Mouse (Mus musculus): Measurements from ENCODE around the gene 4933417A18Rik. TPM values are rescaled to one million over a fixed set of nuclear protein-coding genes. Genes with fewer than 3 reads are reported as not detected.

The 4933417A18Rik gene
- polyA plus RNA-seq, 1 experiment from 2014 or later = not detected

- H3K9ac ChIP-seq (replicated peaks; ENCODE audit: low read length) = no peak overlapping the region
- DNase-seq (no peak), ATAC-seq (ENCODE audit: low FRiP score, low TSS enrichment) (no peak)
- peaks cover 32% of the 10 kb centered on the region for H3K36me3 ChIP-seq (ENCODE audit: control insufficient read depth, insufficient read depth, low read length)
- H3K4me1 ChIP-seq (ENCODE audit: control insufficient read depth, insufficient read depth, low read length) = peaks cover 11% of the 10 kb centered on the region; the same call in 1 of the 2 replicates
- 75% methylated on average over 4 of the region's 4 CpGs for WGBS
- H3K4me3 ChIP-seq (replicated peaks; ENCODE audit: low read depth, low read length) = no peak overlapping the region
- H3K9me3 ChIP-seq (ENCODE audit: control insufficient read depth, low read length) = no peaks in the 10 kb centered on the region
- H3K4me2 ChIP-seq (ENCODE audit: low read length) = 0 out of 2 replicates have a peak overlapping the region, but pooled peaks have one; percentile 9
- no peak overlapping the region for H3K27ac ChIP-seq (replicated peaks; ENCODE audit: low read depth, low read length)
- no peaks in the 10 kb centered on the region for H3K27me3 ChIP-seq (ENCODE audit: control insufficient read depth, insufficient read depth, low read length)
Observed at GRCm38 (mm10) chr13:34991581-34992273, 67.5 kb downstream of the 4933417A18Rik start.

- Histone ChIP-seq H3K27ac (replicated peaks; ENCODE audit: low read depth, low read length) (peak overlapping the region; percentile 76; the same call in 1 of the 2 replicates), H3K9me3 (ENCODE audit: control insufficient read depth, low read length) (no peaks in the 10 kb centered on the region), H3K36me3 (ENCODE audit: control insufficient read depth, insufficient read depth, low read length) (peaks cover 19% of the 10 kb centered on the region), H3K4me3 (replicated peaks; ENCODE audit: low read depth, low read length) (peak overlapping the region; percentile 56), H3K9ac (replicated peaks; ENCODE audit: low read length) (0 out of 2 replicates have a peak overlapping the region, but pooled peaks have one; percentile 5), H3K27me3 (ENCODE audit: control insufficient read depth, insufficient read depth, low read length) (no peaks in the 10 kb centered on the region), H3K4me1 (ENCODE audit: control insufficient read depth, insufficient read depth, low read length) (peaks cover 11% of the 10 kb centered on the region; the same call in 1 of the 2 replicates), H3K4me2 (ENCODE audit: low read length) (peak overlapping the region; percentile 73)
- ATAC-seq (ENCODE audit: low FRiP score, low TSS enrichment) (no peak), DNase-seq (peak; percentile 12)
- WGBS = 78% methylated on average over 4 of the region's 4 CpGs
Observed at GRCm38 (mm10) chr13:34993085-34993484, 68.9 kb downstream of the 4933417A18Rik start.

GRCm38 (mm10) chr13:34993595-34993982 is 69.4 kb downstream of the 4933417A18Rik start:
- DNase-seq = no peak

GRCm38 (mm10) chr13:34993983-34994811 is 70.0 kb downstream of the 4933417A18Rik start:
- Histone ChIP-seq H3K4me1 (ENCODE audit: control insufficient read depth, insufficient read depth, low read length) (peaks cover 11% of the 10 kb centered on the region; the same call in 1 of the 2 replicates), H3K36me3 (ENCODE audit: control insufficient read depth, insufficient read depth, low read length) (peaks cover 9% of the 10 kb centered on the region), H3K9ac (replicated peaks; ENCODE audit: low read length) (peak overlapping the region; percentile 69), H3K9me3 (ENCODE audit: control insufficient read depth, low read length) (no peaks in the 10 kb centered on the region), H3K27ac (replicated peaks; ENCODE audit: low read depth, low read length) (peak overlapping the region; percentile 76), H3K27me3 (ENCODE audit: control insufficient read depth, insufficient read depth, low read length) (no peaks in the 10 kb centered on the region), H3K4me2 (ENCODE audit: low read length) (peak overlapping the region; percentile 73), H3K4me3 (replicated peaks; ENCODE audit: low read depth, low read length) (peak overlapping the region; percentile 56)
- ATAC-seq (ENCODE audit: low FRiP score, low TSS enrichment) (peak; percentile 97), DNase-seq (peak; percentile 93)
- WGBS = 1% methylated on average over 33 of the region's 33 CpGs

More at GRCm38 (mm10) chr13:34993595-34993982, 69.4 kb downstream of the 4933417A18Rik start:
- Histone ChIP-seq H3K4me3 (replicated peaks; ENCODE audit: low read depth, low read length) (peak overlapping the region; percentile 56), H3K4me2 (ENCODE audit: low read length) (peak overlapping the region; percentile 73), H3K36me3 (ENCODE audit: control insufficient read depth, insufficient read depth, low read length) (peaks cover 14% of the 10 kb centered on the region), H3K9ac (replicated peaks; ENCODE audit: low read length) (peak overlapping the region; percentile 69), H3K4me1 (ENCODE audit: control insufficient read depth, insufficient read depth, low read length) (peaks cover 11% of the 10 kb centered on the region; the same call in 1 of the 2 replicates), H3K9me3 (ENCODE audit: control insufficient read depth, low read length) (no peaks in the 10 kb centered on the region), H3K27me3 (ENCODE audit: control insufficient read depth, insufficient read depth, low read length) (no peaks in the 10 kb centered on the region), H3K27ac (replicated peaks; ENCODE audit: low read depth, low read length) (peak overlapping the region; percentile 76)
- 1% methylated on average over 22 of the region's 22 CpGs for WGBS
- peak; percentile 44 for ATAC-seq (ENCODE audit: low FRiP score, low TSS enrichment)

- WGBS = 78% methylated on average over 2 of the region's 2 CpGs
- DNase-seq (peak; percentile 13), ATAC-seq (ENCODE audit: low FRiP score, low TSS enrichment) (no peak)
- no peak overlapping the region for H3K9ac ChIP-seq (replicated peaks; ENCODE audit: low read length)
- no peaks in the 10 kb centered on the region for H3K36me3 ChIP-seq (ENCODE audit: control insufficient read depth, insufficient read depth, low read length)
- H3K4me3 ChIP-seq (replicated peaks; ENCODE audit: low read depth, low read length) = no peak overlapping the region
- no peaks in the 10 kb centered on the region for H3K27me3 ChIP-seq (ENCODE audit: control insufficient read depth, insufficient read depth, low read length)
- H3K4me2 ChIP-seq (ENCODE audit: low read length) = no peak overlapping the region
- no peaks in the 10 kb centered on the region for H3K9me3 ChIP-seq (ENCODE audit: control insufficient read depth, low read length)
- peaks cover 11% of the 10 kb centered on the region; the same call in 1 of the 2 replicates for H3K4me1 ChIP-seq (ENCODE audit: control insufficient read depth, insufficient read depth, low read length)
- no peak overlapping the region for H3K27ac ChIP-seq (replicated peaks; ENCODE audit: low read depth, low read length)
Observed at GRCm38 (mm10) chr13:34995925-34996324, 71.7 kb downstream of the 4933417A18Rik start.

Other genes starting within 250 kb of the 4933417A18Rik start
- not detected in 2 replicates for gene Fam50b, start 189.6 kb upstream of the 4933417A18Rik start, polyA plus RNA-seq (2014; fragmentation: Nextera tagmentation; extraction: Ambion mirVana)
- gene Prpf4b, start 49.1 kb upstream of the 4933417A18Rik start, polyA plus RNA-seq (2014; fragmentation: Nextera tagmentation; extraction: Ambion mirVana) = 74.1 and 83.8 TPM in 2 replicates
- 0.74 and 0.83 TPM in 2 replicates for gene Fam217a, start 99 bp upstream of the 4933417A18Rik start, polyA plus RNA-seq (2014; fragmentation: Nextera tagmentation; extraction: Ambion mirVana)
- gene Eci3, start 39.4 kb downstream of the 4933417A18Rik start, polyA plus RNA-seq (2014; fragmentation: Nextera tagmentation; extraction: Ambion mirVana) = 0.16 and 0.42 TPM in 2 replicates
- 93.9 and 115 TPM in 2 replicates for gene Eci2, start 102.7 kb downstream of the 4933417A18Rik start, polyA plus RNA-seq (2014; fragmentation: Nextera tagmentation; extraction: Ambion mirVana)

Data from midbrain, embryonic 14.5 days (tissue).